Mouse (Mus musculus): ENCODE measurements around the gene Aim2.

GRCm38 (mm10) chr1:173355107-173355846 lies 4.6 kb downstream of the Aim2 start:
- TF ChIP-seq CTCF (IDR thresholded peaks at IDR 0.05): no peak
- TF ChIP-seq POLR2A (IDR thresholded peaks at IDR 0.05; ENCODE audit: insufficient read depth, low read depth, low read length): no peak
- TF ChIP-seq EP300 (IDR thresholded peaks at IDR 0.05; ENCODE audit: insufficient read depth, low read depth, low read length): no peak

All from heart, adult 2 months (tissue).